Mouse (Mus musculus): Measurements from ENCODE around the gene Slc25a28.

DNA sequence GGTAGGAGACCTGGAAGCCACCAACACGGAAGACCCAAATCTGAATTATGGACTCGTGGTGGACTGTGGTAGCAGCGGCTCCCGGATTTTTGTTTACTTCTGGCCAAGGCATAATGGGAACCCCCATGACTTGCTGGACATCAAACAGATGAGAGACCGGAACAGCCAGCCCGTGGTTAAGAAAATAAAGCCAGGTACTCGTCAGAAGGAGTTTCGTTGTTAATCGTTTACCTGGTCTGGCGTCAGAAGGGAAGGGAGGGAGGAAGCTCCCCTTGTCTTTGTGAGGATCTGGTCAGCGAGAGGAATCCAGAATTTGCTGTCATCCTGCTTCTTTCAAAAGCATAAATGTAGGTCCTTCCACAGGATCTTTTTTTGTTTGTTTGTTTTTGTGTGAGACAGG is 29.5 kb upstream of the Slc25a28 start:
- no peak for TF ChIP-seq POLR2A (IDR thresholded peaks at IDR 0.05; ENCODE audit: extremely low read depth, insufficient read depth, low read length)
- TF ChIP-seq CTCF (IDR thresholded peaks at IDR 0.05; ENCODE audit: extremely low read depth, insufficient read depth, low read length), result no peak
